Mouse (Mus musculus): Measurements from ENCODE around the gene Dpm3. TPM values are rescaled to one million over a fixed set of nuclear protein-coding genes. Genes with fewer than 3 reads are reported as not detected.

The Dpm3 gene
- polyA plus RNA-seq, 1 experiment = 440 TPM

GRCm38 (mm10) chr3:89231772-89232275, 27.3 kb upstream of the Dpm3 start:
- Histone ChIP-seq H3K27me3 (ENCODE audit: control insufficient read depth, insufficient read depth, low read length) (peaks cover 18% of the 10 kb centered on the region), H3K36me3 (ENCODE audit: control insufficient read depth, insufficient read depth, low read length) (no peaks in the 10 kb centered on the region), H3K4me1 (ENCODE audit: control insufficient read depth, insufficient read depth, insufficient read length, low read length) (peaks cover 24% of the 10 kb centered on the region), H3K4me3 (ENCODE audit: low read depth, low read length) (no peak overlapping the region), H3K27ac (ENCODE audit: insufficient read depth, low read depth, low read length) (no peak overlapping the region)
- WGBS = 64% methylated on average over 16 of the region's 16 CpGs
- TF ChIP-seq POLR2A (IDR thresholded peaks at IDR 0.05; ENCODE audit: low read depth, low read length) (no peak), CTCF (IDR thresholded peaks at IDR 0.05; ENCODE audit: extremely low read depth, insufficient read length, insufficient replicate concordance, low read depth, low read length) (no peak)

GRCm38 (mm10) chr3:89232614-89233013, 26.5 kb upstream of the Dpm3 start:
- WGBS = 22% methylated on average over 6 of the region's 6 CpGs
- Histone ChIP-seq H3K27me3 (ENCODE audit: control insufficient read depth, insufficient read depth, low read length) (peaks cover 15% of the 10 kb centered on the region; the same call in 1 of the 2 replicates), H3K4me1 (ENCODE audit: control insufficient read depth, insufficient read depth, insufficient read length, low read length) (peaks cover 22% of the 10 kb centered on the region), H3K36me3 (ENCODE audit: control insufficient read depth, insufficient read depth, low read length) (no peaks in the 10 kb centered on the region), H3K4me3 (ENCODE audit: low read depth, low read length) (no peak overlapping the region), H3K27ac (ENCODE audit: insufficient read depth, low read depth, low read length) (no peak overlapping the region)
- TF ChIP-seq POLR2A (IDR thresholded peaks at IDR 0.05; ENCODE audit: low read depth, low read length) (no peak), CTCF (IDR thresholded peaks at IDR 0.05; ENCODE audit: extremely low read depth, insufficient read length, insufficient replicate concordance, low read depth, low read length) (no peak)

- H3K4me3 ChIP-seq (ENCODE audit: low read depth, low read length) = no peak overlapping the region
- H3K4me1 ChIP-seq (ENCODE audit: control insufficient read depth, insufficient read depth, insufficient read length, low read length) = peaks cover 30% of the 10 kb centered on the region
- peaks cover 18% of the 10 kb centered on the region for H3K27me3 ChIP-seq (ENCODE audit: control insufficient read depth, insufficient read depth, low read length)
- TF ChIP-seq CTCF (IDR thresholded peaks at IDR 0.05; ENCODE audit: extremely low read depth, insufficient read length, insufficient replicate concordance, low read depth, low read length) (peak; percentile 45; the same call in 1 of the 2 replicates), POLR2A (IDR thresholded peaks at IDR 0.05; ENCODE audit: low read depth, low read length) (no peak)
- H3K27ac ChIP-seq (ENCODE audit: insufficient read depth, low read depth, low read length) = no peak overlapping the region
- no peaks in the 10 kb centered on the region for H3K36me3 ChIP-seq (ENCODE audit: control insufficient read depth, insufficient read depth, low read length)
- 15% methylated on average over 14 of the region's 14 CpGs for WGBS
Observed at GRCm38 (mm10) chr3:89233562-89234110, 25.5 kb upstream of the Dpm3 start.

- Histone ChIP-seq H3K27me3 (ENCODE audit: control insufficient read depth, insufficient read depth, low read length) (peaks cover 12% of the 10 kb centered on the region), H3K4me3 (ENCODE audit: low read depth, low read length) (no peak overlapping the region), H3K4me1 (ENCODE audit: control insufficient read depth, insufficient read depth, insufficient read length, low read length) (peaks cover 31% of the 10 kb centered on the region), H3K27ac (ENCODE audit: insufficient read depth, low read depth, low read length) (no peak overlapping the region), H3K36me3 (ENCODE audit: control insufficient read depth, insufficient read depth, low read length) (no peaks in the 10 kb centered on the region)
- no peak for TF ChIP-seq CTCF (IDR thresholded peaks at IDR 0.05; ENCODE audit: extremely low read depth, insufficient read length, insufficient replicate concordance, low read depth, low read length)
- TF ChIP-seq POLR2A (IDR thresholded peaks at IDR 0.05; ENCODE audit: low read depth, low read length) = no peak
- 81% methylated on average over 10 of the region's 10 CpGs for WGBS
Observed at GRCm38 (mm10) chr3:89236516-89236915, 22.6 kb upstream of the Dpm3 start.

DNA sequence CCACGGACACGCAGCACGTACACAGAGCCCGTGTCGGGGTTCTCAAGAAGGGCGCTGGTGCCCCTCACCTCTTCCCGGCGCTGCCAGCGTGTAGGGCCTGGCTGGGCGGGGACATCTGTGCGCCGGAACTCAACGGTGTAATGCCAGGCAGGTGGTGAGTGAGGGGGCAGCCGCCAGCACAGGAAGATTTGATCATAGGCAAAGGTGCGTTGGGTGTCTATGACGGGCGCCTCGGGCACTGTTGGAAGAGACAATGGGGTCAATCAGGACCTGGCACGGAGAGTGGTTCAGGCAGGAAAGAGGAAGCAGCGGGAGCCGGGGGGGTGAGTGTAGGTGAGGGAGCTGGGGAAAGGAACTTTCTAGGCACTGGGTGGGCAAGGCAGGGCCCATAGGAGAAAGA, 21.5 kb upstream of the Dpm3 start:
- Histone ChIP-seq H3K27ac (ENCODE audit: insufficient read depth, low read depth, low read length) (no peak overlapping the region), H3K36me3 (ENCODE audit: control insufficient read depth, insufficient read depth, low read length) (no peaks in the 10 kb centered on the region), H3K27me3 (ENCODE audit: control insufficient read depth, insufficient read depth, low read length) (peaks cover 10% of the 10 kb centered on the region), H3K4me3 (ENCODE audit: low read depth, low read length) (no peak overlapping the region), H3K4me1 (ENCODE audit: control insufficient read depth, insufficient read depth, insufficient read length, low read length) (peaks cover 31% of the 10 kb centered on the region)
- TF ChIP-seq CTCF (IDR thresholded peaks at IDR 0.05; ENCODE audit: extremely low read depth, insufficient read length, insufficient replicate concordance, low read depth, low read length) = no peak
- TF ChIP-seq POLR2A (IDR thresholded peaks at IDR 0.05; ENCODE audit: low read depth, low read length) = no peak
- 43% methylated on average over 21 of the region's 21 CpGs for whole genome bisulfite sequencing

DNA sequence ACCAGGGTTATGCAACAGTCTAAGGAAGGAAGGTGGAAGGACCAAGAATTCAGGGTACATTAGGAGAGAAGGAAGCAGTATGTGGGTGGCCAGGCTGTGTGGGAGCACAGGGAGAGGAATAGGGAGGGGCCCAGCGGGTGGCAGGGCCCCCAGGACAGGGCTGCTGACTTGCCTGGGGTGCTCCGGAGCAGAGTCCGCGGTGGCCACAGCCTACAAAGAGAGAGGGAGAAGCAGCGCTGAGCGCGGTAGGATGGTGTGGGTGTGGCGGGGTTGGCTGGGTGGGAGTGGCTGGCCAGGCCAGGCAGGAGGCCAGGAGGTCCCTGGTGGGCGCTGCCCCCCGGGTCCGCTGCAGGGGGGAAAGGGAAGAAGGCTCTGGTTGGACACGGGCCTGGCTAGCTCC, 20.7 kb upstream of the Dpm3 start:
- peaks cover 10% of the 10 kb centered on the region for H3K27me3 ChIP-seq (ENCODE audit: control insufficient read depth, insufficient read depth, low read length)
- H3K4me1 ChIP-seq (ENCODE audit: control insufficient read depth, insufficient read depth, insufficient read length, low read length) = peaks cover 25% of the 10 kb centered on the region
- H3K27ac ChIP-seq (ENCODE audit: insufficient read depth, low read depth, low read length) = no peak overlapping the region
- no peak for TF ChIP-seq CTCF (IDR thresholded peaks at IDR 0.05; ENCODE audit: extremely low read depth, insufficient read length, insufficient replicate concordance, low read depth, low read length)
- no peak for TF ChIP-seq POLR2A (IDR thresholded peaks at IDR 0.05; ENCODE audit: low read depth, low read length)
- WGBS = 24% methylated on average over 11 of the region's 12 CpGs
- peak overlapping the region; percentile 44 for H3K4me3 ChIP-seq (ENCODE audit: low read depth, low read length)
- H3K36me3 ChIP-seq (ENCODE audit: control insufficient read depth, insufficient read depth, low read length) = no peaks in the 10 kb centered on the region

GRCm38 (mm10) chr3:89242331-89242895, 16.7 kb upstream of the Dpm3 start:
- Histone ChIP-seq H3K36me3 (ENCODE audit: control insufficient read depth, insufficient read depth, low read length) (no peaks in the 10 kb centered on the region), H3K27me3 (ENCODE audit: control insufficient read depth, insufficient read depth, low read length) (peaks cover 3% of the 10 kb centered on the region; the same call in 1 of the 2 replicates), H3K27ac (ENCODE audit: insufficient read depth, low read depth, low read length) (no peak overlapping the region), H3K4me1 (ENCODE audit: control insufficient read depth, insufficient read depth, insufficient read length, low read length) (peaks cover 24% of the 10 kb centered on the region), H3K4me3 (ENCODE audit: low read depth, low read length) (no peak overlapping the region)
- TF ChIP-seq CTCF (IDR thresholded peaks at IDR 0.05; ENCODE audit: extremely low read depth, insufficient read length, insufficient replicate concordance, low read depth, low read length) (peak; percentile 69; the same call in 1 of the 2 replicates), POLR2A (IDR thresholded peaks at IDR 0.05; ENCODE audit: low read depth, low read length) (no peak)
- 60% methylated on average over 9 of the region's 9 CpGs for WGBS

Data from small intestine, adult 2 months (tissue).